Mouse (Mus musculus): ENCODE measurements at regions not wholly inside any gene's neighbourhood (a gene's known extent, or its start where the extent isn't known, plus 50 kb on each side); places are given as distances from the start of the nearest gene placed in this dataset.
A peak's percentile ranks its signal among the peaks of the same experiment; 100 is the strongest.

- no peak for ATAC-seq (ENCODE audit: low read depth)
- H3K4me1 ChIP-seq (replicated peaks; ENCODE audit: control insufficient read depth, insufficient read depth, low read length), result no peaks in the 10 kb centered on the region
- no peak overlapping the region for H3K4me3 ChIP-seq (ENCODE audit: low read length)
- WGBS, result 23% methylated on average over 4 of the region's 5 CpGs
- H3K27ac ChIP-seq (ENCODE audit: low read length), result no peak overlapping the region
- H3K9me3 ChIP-seq (ENCODE audit: control insufficient read depth, low read length), result no peaks in the 10 kb centered on the region
- H3K4me2 ChIP-seq (ENCODE audit: low read depth, low read length), result no peak overlapping the region
- no peaks in the 10 kb centered on the region for H3K27me3 ChIP-seq (ENCODE audit: control insufficient read depth, insufficient read depth, low read depth, low read length)
- H3K36me3 ChIP-seq (ENCODE audit: control insufficient read depth, insufficient read depth, low read length), result no peaks in the 10 kb centered on the region
- no peak overlapping the region for H3K9ac ChIP-seq (ENCODE audit: low read length)
Observed at GRCm38 (mm10) chr12:92384266-92384937, 535.4 kb upstream of the Sel1l start.

- Histone ChIP-seq H3K27ac (ENCODE audit: low read length) (no peak overlapping the region), H3K4me2 (ENCODE audit: low read depth, low read length) (no peak overlapping the region), H3K9me3 (ENCODE audit: control insufficient read depth, low read length) (no peaks in the 10 kb centered on the region), H3K27me3 (ENCODE audit: control insufficient read depth, insufficient read depth, low read depth, low read length) (no peaks in the 10 kb centered on the region), H3K9ac (ENCODE audit: low read length) (no peak overlapping the region), H3K4me1 (replicated peaks; ENCODE audit: control insufficient read depth, insufficient read depth, low read length) (no peaks in the 10 kb centered on the region), H3K36me3 (ENCODE audit: control insufficient read depth, insufficient read depth, low read length) (no peaks in the 10 kb centered on the region), H3K4me3 (ENCODE audit: low read length) (no peak overlapping the region)
- peak; percentile 79 for ATAC-seq (ENCODE audit: low read depth)
- WGBS, result 31% methylated on average over 3 of the region's 3 CpGs
Observed at GRCm38 (mm10) chr12:92379130-92379529, 530.2 kb upstream of the Sel1l start.

GRCm38 (mm10) chr12:92365926-92366325 lies 517.0 kb upstream of the Sel1l start:
- WGBS, result 86% methylated on average over 5 of the region's 5 CpGs
- H3K4me3 ChIP-seq (ENCODE audit: low read length), result no peak overlapping the region
- H3K36me3 ChIP-seq (ENCODE audit: control insufficient read depth, insufficient read depth, low read length), result no peaks in the 10 kb centered on the region
- no peak for ATAC-seq (ENCODE audit: low read depth)
- no peak overlapping the region for H3K4me2 ChIP-seq (ENCODE audit: low read depth, low read length)
- no peak overlapping the region for H3K27ac ChIP-seq (ENCODE audit: low read length)
- H3K9ac ChIP-seq (ENCODE audit: low read length), result no peak overlapping the region
- H3K9me3 ChIP-seq (ENCODE audit: control insufficient read depth, low read length), result no peaks in the 10 kb centered on the region
- no peaks in the 10 kb centered on the region for H3K4me1 ChIP-seq (replicated peaks; ENCODE audit: control insufficient read depth, insufficient read depth, low read length)
- H3K27me3 ChIP-seq (ENCODE audit: control insufficient read depth, insufficient read depth, low read depth, low read length), result no peaks in the 10 kb centered on the region

GRCm38 (mm10) chr12:92353386-92354257 lies 504.7 kb upstream of the Sel1l start:
- 58% methylated on average over 4 of the region's 4 CpGs for WGBS
- no peaks in the 10 kb centered on the region for H3K27me3 ChIP-seq (ENCODE audit: control insufficient read depth, insufficient read depth, low read depth, low read length)
- no peaks in the 10 kb centered on the region for H3K36me3 ChIP-seq (ENCODE audit: control insufficient read depth, insufficient read depth, low read length)
- no peak overlapping the region for H3K9ac ChIP-seq (ENCODE audit: low read length)
- H3K4me1 ChIP-seq (replicated peaks; ENCODE audit: control insufficient read depth, insufficient read depth, low read length), result no peaks in the 10 kb centered on the region
- ATAC-seq (ENCODE audit: low read depth), result no peak
- H3K27ac ChIP-seq (ENCODE audit: low read length), result no peak overlapping the region
- no peak overlapping the region for H3K4me2 ChIP-seq (ENCODE audit: low read depth, low read length)
- H3K9me3 ChIP-seq (ENCODE audit: control insufficient read depth, low read length), result no peaks in the 10 kb centered on the region
- no peak overlapping the region for H3K4me3 ChIP-seq (ENCODE audit: low read length)

- no peaks in the 10 kb centered on the region for H3K9me3 ChIP-seq (ENCODE audit: control insufficient read depth, low read length)
- H3K36me3 ChIP-seq (ENCODE audit: control insufficient read depth, insufficient read depth, low read length), result no peaks in the 10 kb centered on the region
- no peak overlapping the region for H3K9ac ChIP-seq (ENCODE audit: low read length)
- H3K4me2 ChIP-seq (ENCODE audit: low read depth, low read length), result no peak overlapping the region
- H3K27ac ChIP-seq (ENCODE audit: low read length), result no peak overlapping the region; the same call in 1 of the 2 replicates
- no peak for ATAC-seq (ENCODE audit: low read depth)
- H3K27me3 ChIP-seq (ENCODE audit: control insufficient read depth, insufficient read depth, low read depth, low read length), result no peaks in the 10 kb centered on the region
- H3K4me3 ChIP-seq (ENCODE audit: low read length), result no peak overlapping the region
- no peaks in the 10 kb centered on the region for H3K4me1 ChIP-seq (replicated peaks; ENCODE audit: control insufficient read depth, insufficient read depth, low read length)
- 52% methylated on average over 1 of the region's 1 CpGs for WGBS
Observed at GRCm38 (mm10) chr12:92318241-92318640, 469.3 kb upstream of the Sel1l start.

GRCm38 (mm10) chr12:92317609-92318008 lies 468.7 kb upstream of the Sel1l start:
- no peak overlapping the region for H3K9ac ChIP-seq (ENCODE audit: low read length)
- H3K27ac ChIP-seq (ENCODE audit: low read length), result no peak overlapping the region
- no peak overlapping the region for H3K4me3 ChIP-seq (ENCODE audit: low read length)
- ATAC-seq (ENCODE audit: low read depth), result no peak
- no peaks in the 10 kb centered on the region for H3K36me3 ChIP-seq (ENCODE audit: control insufficient read depth, insufficient read depth, low read length)
- H3K4me1 ChIP-seq (replicated peaks; ENCODE audit: control insufficient read depth, insufficient read depth, low read length), result no peaks in the 10 kb centered on the region
- no peaks in the 10 kb centered on the region for H3K27me3 ChIP-seq (ENCODE audit: control insufficient read depth, insufficient read depth, low read depth, low read length)
- H3K4me2 ChIP-seq (ENCODE audit: low read depth, low read length), result no peak overlapping the region
- no peaks in the 10 kb centered on the region for H3K9me3 ChIP-seq (ENCODE audit: control insufficient read depth, low read length)
- 95% methylated on average over 3 of the region's 3 CpGs for WGBS

- Histone ChIP-seq H3K4me1 (replicated peaks; ENCODE audit: control insufficient read depth, insufficient read depth, low read length) (no peaks in the 10 kb centered on the region), H3K9ac (ENCODE audit: low read length) (no peak overlapping the region), H3K27me3 (ENCODE audit: control insufficient read depth, insufficient read depth, low read depth, low read length) (no peaks in the 10 kb centered on the region), H3K27ac (ENCODE audit: low read length) (peak overlapping the region; percentile 44), H3K4me2 (ENCODE audit: low read depth, low read length) (no peak overlapping the region), H3K36me3 (ENCODE audit: control insufficient read depth, insufficient read depth, low read length) (no peaks in the 10 kb centered on the region), H3K9me3 (ENCODE audit: control insufficient read depth, low read length) (no peaks in the 10 kb centered on the region), H3K4me3 (ENCODE audit: low read length) (no peak overlapping the region)
- peak; percentile 73 for ATAC-seq (ENCODE audit: low read depth)
Observed at GRCm38 (mm10) chr12:92316285-92316684, 467.3 kb upstream of the Sel1l start.

GRCm38 (mm10) chr12:92315820-92316219 lies 466.9 kb upstream of the Sel1l start:
- no peak overlapping the region for H3K4me2 ChIP-seq (ENCODE audit: low read depth, low read length)
- no peak overlapping the region for H3K4me3 ChIP-seq (ENCODE audit: low read length)
- 26% methylated on average over 2 of the region's 2 CpGs for WGBS
- no peak overlapping the region for H3K9ac ChIP-seq (ENCODE audit: low read length)
- no peaks in the 10 kb centered on the region for H3K36me3 ChIP-seq (ENCODE audit: control insufficient read depth, insufficient read depth, low read length)
- peak; percentile 89 for ATAC-seq (ENCODE audit: low read depth)
- no peaks in the 10 kb centered on the region for H3K9me3 ChIP-seq (ENCODE audit: control insufficient read depth, low read length)
- H3K27me3 ChIP-seq (ENCODE audit: control insufficient read depth, insufficient read depth, low read depth, low read length), result no peaks in the 10 kb centered on the region
- no peak overlapping the region for H3K27ac ChIP-seq (ENCODE audit: low read length)
- no peaks in the 10 kb centered on the region for H3K4me1 ChIP-seq (replicated peaks; ENCODE audit: control insufficient read depth, insufficient read depth, low read length)

- no peaks in the 10 kb centered on the region for H3K27me3 ChIP-seq (ENCODE audit: control insufficient read depth, insufficient read depth, low read depth, low read length)
- ATAC-seq (ENCODE audit: low read depth), result no peak; the same call in 1 of the 2 replicates
- H3K4me3 ChIP-seq (ENCODE audit: low read length), result no peak overlapping the region
- no peak overlapping the region for H3K27ac ChIP-seq (ENCODE audit: low read length)
- no peaks in the 10 kb centered on the region for H3K36me3 ChIP-seq (ENCODE audit: control insufficient read depth, insufficient read depth, low read length)
- H3K9me3 ChIP-seq (ENCODE audit: control insufficient read depth, low read length), result no peaks in the 10 kb centered on the region
- no peak overlapping the region for H3K4me2 ChIP-seq (ENCODE audit: low read depth, low read length)
- no peak overlapping the region for H3K9ac ChIP-seq (ENCODE audit: low read length)
- H3K4me1 ChIP-seq (replicated peaks; ENCODE audit: control insufficient read depth, insufficient read depth, low read length), result no peaks in the 10 kb centered on the region
- WGBS, result 13% methylated on average over 14 of the region's 14 CpGs
Observed at GRCm38 (mm10) chr12:92302951-92303591, 454.1 kb upstream of the Sel1l start.
